Mouse (Mus musculus) heart, embryonic 14.5 days (tissue): ENCODE measurements at regions not wholly inside any gene's neighbourhood (a gene's known extent, or its start where the extent isn't known, plus 50 kb on each side); places are given as distances from the start of the nearest gene placed in this dataset.

Experiments
- ATAC-seq: fragments of 200-750 bp; cut with Nextera tagmentation; 2 replicates; pipeline ENCODE4 v1.8.0; 2017; ENCODE audit warnings: low read depth, moderate TSS enrichment; ENCODE audit not compliant: insufficient number of reproducible peaks, insufficient read depth, low FRiP score
- H3K27ac ChIP-seq, 2 experiments: fragments of 200-500 bp in 1 of 2; fragments of 300-500 bp in 1 of 2; sonication (generic) in 1 of 2; replicated peaks in 1 of 2; 2 replicates each; pipeline ENCODE4 v1.5.1; 2012 to 2014; ENCODE audit warnings: low read depth in 2 of 2, low read length in 2 of 2, control low read depth in 1 of 2, mild to moderate bottlenecking in 1 of 2, mixed read lengths in 1 of 2; ENCODE audit not compliant: control insufficient read depth in 1 of 2, insufficient read depth in 1 of 2
- H3K27me3 ChIP-seq: fragments of 300-500 bp; sonication (generic); 2 replicates; pipeline ENCODE4 v1.6.1; 2014; ENCODE audit warnings: mild to moderate bottlenecking, low read length, control low read depth; ENCODE audit not compliant: control insufficient read depth, insufficient read depth
- H3K36me3 ChIP-seq: fragments of 300-500 bp; sonication (generic); 2 replicates; pipeline ENCODE4 v1.6.1; 2014; ENCODE audit warnings: mild to moderate bottlenecking, control low read depth, low read length, mixed read lengths; ENCODE audit not compliant: control insufficient read depth, insufficient read depth
- H3K4me1 ChIP-seq, 2 experiments: fragments of 200-500 bp in 1 of 2; fragments of 300-500 bp in 1 of 2; sonication (generic) in 1 of 2; 2 replicates each; pipeline ENCODE4 v1.6.1; 2012 to 2014; ENCODE audit warnings: low read length in 2 of 2, control low read depth in 1 of 2, mixed read lengths in 1 of 2; ENCODE audit not compliant: control insufficient read depth in 2 of 2, insufficient read depth in 2 of 2
- H3K4me2 ChIP-seq: fragments of 300-500 bp; sonication (generic); 2 replicates; pipeline ENCODE4 v1.6.1; 2014; ENCODE audit warnings: mild to moderate bottlenecking, low read length
- H3K4me3 ChIP-seq, 2 experiments: fragments of 200-500 bp in 1 of 2; fragments of 300-500 bp in 1 of 2; sonication (generic) in 1 of 2; 2 replicates each; pipeline ENCODE4 v1.5.1; 2012 to 2014; ENCODE audit warnings: low read length in 2 of 2, mild to moderate bottlenecking in 2 of 2, control low read depth in 1 of 2, low read depth in 1 of 2, moderate library complexity in 1 of 2; ENCODE audit not compliant: control insufficient read depth in 1 of 2, insufficient read depth in 1 of 2
- H3K9ac ChIP-seq: fragments of 300-500 bp; sonication (generic); 2 replicates; pipeline ENCODE4 v1.6.1; 2014; ENCODE audit warnings: mild to moderate bottlenecking, low read length
- H3K9me3 ChIP-seq: fragments of 300-500 bp; sonication (generic); 2 replicates; pipeline ENCODE4 v1.6.1; 2016; ENCODE audit warnings: low read length, control low read depth; ENCODE audit not compliant: control insufficient read depth
- WGBS: fragments of 180-500 bp; shearing (Covaris S2); extraction: QIAGEN DNeasy Blood & Tissue Kit; methylation state at CpG from one replicate; pipeline ENCODE4 v1.1.7; 2014; 5-methylcytosine and 5-hydroxymethylcytosine counted together

DNA sequence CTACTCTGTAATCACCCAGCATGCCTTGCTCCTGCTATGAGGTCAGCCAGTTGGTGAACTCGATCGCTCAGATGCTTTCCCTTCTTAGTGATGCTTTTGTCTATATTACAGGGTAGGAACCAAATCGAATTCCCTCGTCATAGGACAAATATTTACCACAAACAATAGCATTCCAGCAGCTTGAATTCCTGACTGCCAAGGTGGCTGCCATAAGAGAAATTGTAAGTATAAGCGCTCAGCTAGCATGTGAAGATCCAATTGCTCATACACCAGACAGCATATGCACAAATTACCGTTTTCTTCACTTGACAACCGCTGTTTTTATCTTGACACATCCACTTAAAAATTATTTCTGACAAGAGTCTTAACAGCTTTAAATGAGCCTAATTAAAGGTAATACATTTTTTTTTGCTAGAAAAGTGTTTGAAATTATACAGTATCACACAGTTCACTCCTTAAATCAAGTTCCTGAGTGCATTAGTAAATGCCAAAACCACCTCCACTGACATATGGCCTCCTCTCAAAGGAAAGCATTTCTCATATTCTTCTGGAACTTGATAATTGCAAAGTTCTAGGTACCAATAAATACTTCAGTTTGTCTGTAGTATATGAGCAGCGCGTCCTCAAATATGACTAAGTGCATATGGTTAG lies 513.2 kb upstream of the Adamts9 start:
- H3K27me3 ChIP-seq: no peaks in the 10 kb centered on the region
- H3K4me3 ChIP-seq: no peak overlapping the region
- 87% methylated on average over 9 of the region's 9 CpGs for WGBS
- H3K9ac ChIP-seq: no peak overlapping the region
- no peaks in the 10 kb centered on the region for H3K9me3 ChIP-seq
- H3K4me1 ChIP-seq: peaks cover 3 to 9% of the 10 kb centered on the region in 2 experiments
- no peak overlapping the region for H3K4me2 ChIP-seq
- H3K36me3 ChIP-seq: no peaks in the 10 kb centered on the region
- H3K27ac ChIP-seq: no peak overlapping the region
- ATAC-seq: no peak

DNA sequence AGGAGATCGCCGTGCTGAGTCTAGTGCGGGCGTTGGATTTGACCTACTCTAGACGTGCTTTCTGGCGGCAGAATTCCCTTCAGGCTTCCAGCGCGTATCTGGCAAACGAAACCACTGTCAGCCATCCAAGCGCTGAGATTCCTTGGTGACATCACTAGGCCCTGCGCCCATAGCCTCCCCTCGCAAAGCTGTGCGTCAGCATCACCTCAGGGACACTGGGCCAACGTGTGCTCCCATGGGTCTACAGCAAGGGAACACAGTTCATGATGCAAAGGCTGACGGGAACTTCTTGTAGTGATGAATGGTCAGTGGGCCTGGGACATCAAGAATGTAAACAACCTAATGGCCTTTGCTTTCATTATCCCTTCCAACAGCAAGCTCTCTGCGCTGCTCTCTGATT lies 502.3 kb upstream of the Adamts9 start:
- no peak for ATAC-seq
- Histone ChIP-seq H3K4me1 (peaks cover 0 to 9% of the 10 kb centered on the region in 2 experiments; a peak in 1 of 4 replicates), H3K27me3 (no peaks in the 10 kb centered on the region), H3K4me3 (no peak overlapping the region), H3K4me2 (no peak overlapping the region), H3K27ac (no peak overlapping the region), H3K9ac (no peak overlapping the region), H3K9me3 (no peaks in the 10 kb centered on the region), H3K36me3 (no peaks in the 10 kb centered on the region)
- WGBS: 70% methylated on average over 16 of the region's 16 CpGs

GRCm38 (mm10) chr6:93445124-93445523 lies 501.8 kb upstream of the Adamts9 start:
- H3K36me3 ChIP-seq: no peaks in the 10 kb centered on the region
- H3K4me1 ChIP-seq: peaks cover 0 to 9% of the 10 kb centered on the region in 2 experiments; a peak in 1 of 4 replicates
- H3K9me3 ChIP-seq: no peaks in the 10 kb centered on the region
- no peak overlapping the region for H3K9ac ChIP-seq
- H3K4me2 ChIP-seq: no peak overlapping the region
- H3K4me3 ChIP-seq: no peak overlapping the region
- no peak overlapping the region for H3K27ac ChIP-seq
- ATAC-seq: no peak
- no peaks in the 10 kb centered on the region for H3K27me3 ChIP-seq
- WGBS: 58% methylated on average over 5 of the region's 5 CpGs

DNA sequence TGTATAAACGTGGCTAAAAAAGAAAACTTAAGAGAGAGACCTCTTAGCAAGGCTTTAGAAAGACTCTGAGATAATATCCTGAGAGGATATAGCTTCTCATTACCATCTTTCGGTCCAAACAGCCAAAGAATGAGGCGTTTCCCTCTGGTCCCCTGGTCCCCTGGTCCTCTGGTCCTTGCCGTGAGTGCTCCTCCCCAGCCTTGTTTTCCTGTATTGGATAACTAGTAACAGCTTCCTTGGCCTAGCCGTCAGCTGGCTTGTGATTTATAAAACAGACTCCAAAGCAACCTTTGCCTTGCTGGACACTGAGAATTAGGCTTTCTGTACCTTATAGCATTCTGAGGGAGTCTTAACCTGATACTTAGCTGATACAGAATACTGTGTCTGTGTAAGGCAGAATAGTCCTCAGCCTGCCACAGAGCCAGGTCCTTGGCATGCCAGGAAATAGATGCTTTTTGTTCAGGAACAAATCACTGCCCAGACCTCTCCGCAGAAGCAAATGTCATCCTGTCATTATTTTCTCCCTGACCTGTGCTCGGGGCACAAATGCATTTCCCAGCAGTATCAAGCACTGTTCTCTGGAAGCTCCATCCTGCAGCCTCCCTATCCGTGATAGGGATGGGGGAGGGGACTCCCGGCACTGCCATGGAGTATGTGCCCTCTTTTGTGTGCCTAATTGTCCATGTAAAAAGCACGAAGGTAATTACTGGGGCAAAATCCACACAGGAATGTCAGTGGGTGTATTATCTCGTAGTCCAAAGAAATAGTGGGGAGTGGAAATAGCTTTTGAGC lies 500.7 kb upstream of the Adamts9 start:
- Histone ChIP-seq H3K27ac (no peak overlapping the region), H3K27me3 (no peaks in the 10 kb centered on the region), H3K9me3 (no peaks in the 10 kb centered on the region), H3K36me3 (no peaks in the 10 kb centered on the region), H3K4me3 (no peak overlapping the region), H3K4me1 (peaks cover 0 to 9% of the 10 kb centered on the region in 2 experiments; a peak in 1 of 4 replicates), H3K4me2 (no peak overlapping the region), H3K9ac (no peak overlapping the region)
- no peak for ATAC-seq
- 36% methylated on average over 11 of the region's 11 CpGs for WGBS

- Histone ChIP-seq H3K4me2 (no peak overlapping the region), H3K9ac (no peak overlapping the region), H3K27me3 (no peaks in the 10 kb centered on the region), H3K27ac (no peak overlapping the region), H3K9me3 (no peaks in the 10 kb centered on the region), H3K4me1 (no peaks in the 10 kb centered on the region), H3K36me3 (no peaks in the 10 kb centered on the region), H3K4me3 (no peak overlapping the region)
- ATAC-seq: no peak
- 85% methylated on average over 1 of the region's 1 CpGs for WGBS
Observed at GRCm38 (mm10) chr6:93433446-93433845, 490.2 kb upstream of the Adamts9 start.

DNA sequence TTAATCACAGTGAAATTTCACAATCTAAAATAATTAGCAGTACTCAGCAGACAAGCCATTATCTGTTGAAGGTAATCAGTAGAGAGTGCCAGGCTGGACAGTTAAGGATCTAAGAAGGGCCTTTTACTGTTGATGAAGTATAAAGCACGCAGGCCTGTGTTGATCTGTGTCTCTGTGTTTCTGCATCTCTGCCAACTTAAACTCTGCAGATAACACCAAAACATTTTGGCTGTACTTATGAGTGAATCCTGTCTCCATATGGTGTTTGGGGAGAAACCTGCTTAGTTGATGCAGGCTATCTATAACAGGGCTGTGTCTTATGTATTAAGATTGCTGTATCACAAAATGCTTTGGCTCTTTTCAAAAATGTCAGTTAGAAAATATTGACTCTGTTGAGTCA lies 482.8 kb upstream of the Adamts9 start:
- no peak for ATAC-seq
- Histone ChIP-seq H3K4me3 (no peak overlapping the region), H3K4me2 (no peak overlapping the region), H3K27me3 (no peaks in the 10 kb centered on the region), H3K27ac (no peak overlapping the region), H3K9ac (no peak overlapping the region), H3K36me3 (no peaks in the 10 kb centered on the region), H3K9me3 (no peaks in the 10 kb centered on the region), H3K4me1 (no peaks in the 10 kb centered on the region)
- 49% methylated on average over 1 of the region's 1 CpGs for WGBS

- H3K4me2 ChIP-seq: no peak overlapping the region
- H3K27ac ChIP-seq: no peak overlapping the region
- H3K4me3 ChIP-seq: no peak overlapping the region
- H3K27me3 ChIP-seq: no peaks in the 10 kb centered on the region
- 55% methylated on average over 3 of the region's 3 CpGs for WGBS
- no peak overlapping the region for H3K9ac ChIP-seq
- no peaks in the 10 kb centered on the region for H3K9me3 ChIP-seq
- no peaks in the 10 kb centered on the region for H3K4me1 ChIP-seq
- ATAC-seq: no peak
- no peaks in the 10 kb centered on the region for H3K36me3 ChIP-seq
Observed at GRCm38 (mm10) chr6:93422906-93423305, 479.6 kb upstream of the Adamts9 start.
